Mouse (Mus musculus) right cerebral cortex, postnatal 10 days (tissue): ENCODE data around the gene Hdac4.

Source experiments
- DNase-seq, 2 experiments: peaks; one replicate each; pipeline ENCODE4 v3.0.0; 2021; ENCODE audit warnings: low spot score in 2 of 2

Hdac4 gene

GRCm38 (mm10) chr1:92195360-92196149 lies at the start of gene Hdac4:
TSS of gene Hdac4 (minus strand) at chr1:92195699.
- peak; percentile 50 to 60 for DNase-seq

GRCm38 (mm10) chr1:92243549-92243948 lies 48.0 kb upstream of the Hdac4 start:
- no peak for DNase-seq

DNA sequence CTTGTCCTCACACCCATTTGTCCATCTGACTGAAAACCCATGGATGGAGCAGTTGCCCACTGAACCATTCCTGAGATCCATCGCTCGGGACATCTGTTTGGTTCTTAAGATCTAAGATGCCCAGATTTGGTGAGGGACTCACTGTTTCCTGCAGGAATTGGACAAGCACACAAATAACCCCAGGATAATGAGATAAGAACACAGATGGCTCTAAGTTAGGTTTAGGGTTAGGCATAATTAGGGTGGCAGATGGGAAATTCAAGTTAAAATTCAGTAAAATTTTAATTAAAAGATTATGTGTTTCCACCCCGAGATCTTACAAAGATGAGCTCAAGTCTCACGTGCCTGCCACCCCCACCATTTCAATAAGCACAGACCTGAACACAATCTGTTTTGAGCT lies 44.6 kb upstream of the Hdac4 start:
- no peak for DNase-seq

DNA sequence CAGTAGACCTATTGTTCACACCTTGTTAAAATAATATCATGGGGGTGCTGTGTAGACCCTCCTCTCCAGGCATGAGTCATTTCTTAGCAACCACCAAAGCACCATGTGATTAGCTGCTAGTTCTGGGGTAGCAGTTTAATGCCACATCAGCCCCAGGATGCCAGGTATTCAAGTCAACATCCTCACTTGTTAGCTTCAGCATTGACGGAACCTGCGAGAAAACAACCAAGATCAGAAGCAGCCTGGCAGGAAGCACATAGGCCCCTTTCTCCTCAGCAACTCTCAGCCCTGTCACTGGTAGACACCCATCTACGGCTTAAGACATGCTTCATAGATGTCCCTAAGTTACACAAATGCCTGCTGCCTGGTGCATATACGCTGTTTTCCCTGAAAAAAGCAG lies 40.1 kb upstream of the Hdac4 start:
- no peak for DNase-seq

- DNase-seq = no peak
These were observed 29.8 kb upstream of the Hdac4 start for GRCm38 (mm10) chr1:92225297-92225696.

DNA sequence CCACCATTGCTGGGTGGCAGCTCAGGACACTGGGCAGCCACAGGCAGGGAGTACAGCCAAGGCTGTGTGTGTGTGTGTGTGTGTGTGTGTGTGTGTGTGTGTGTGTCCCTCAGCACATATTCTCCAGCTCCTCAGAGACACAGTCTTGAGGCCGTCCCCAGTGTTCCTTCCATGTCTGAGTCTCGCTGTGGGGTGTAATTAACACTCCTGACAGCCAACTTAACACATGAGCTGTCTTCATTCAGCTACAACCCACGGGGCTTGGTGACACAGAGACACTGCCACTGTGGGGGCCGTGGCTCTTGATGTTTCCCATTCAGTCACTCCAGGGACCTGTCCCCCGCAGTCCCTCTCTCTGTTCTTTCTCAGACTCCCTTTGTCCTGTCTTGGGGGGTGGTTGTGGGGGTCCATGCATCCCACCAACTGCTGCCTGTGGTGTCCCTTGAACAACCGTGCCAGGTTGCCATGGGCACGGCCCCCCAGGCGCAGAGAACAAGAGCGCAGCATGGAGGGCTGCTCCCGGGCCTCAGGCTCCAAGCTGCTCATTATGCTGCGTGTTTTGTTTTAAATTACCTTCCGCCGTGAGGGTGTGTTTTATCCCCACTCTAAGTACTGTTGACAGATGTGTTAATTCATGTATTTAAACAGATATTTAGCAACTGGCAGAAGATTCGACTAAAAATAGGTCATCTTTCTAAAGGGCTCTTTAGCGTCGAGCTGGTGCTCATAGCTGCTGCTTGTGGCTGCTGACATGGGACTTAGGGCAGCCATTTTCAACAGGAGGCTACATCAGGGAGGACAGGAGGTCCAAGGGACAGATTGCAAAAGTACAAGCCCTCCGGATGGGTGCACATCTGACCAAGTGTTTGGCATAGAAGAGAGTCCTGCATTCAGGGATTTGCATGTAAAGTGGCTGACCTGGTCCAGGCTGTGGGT lies 28.7 kb upstream of the Hdac4 start:
- DNase-seq = peak; percentile 49 to 75

DNA sequence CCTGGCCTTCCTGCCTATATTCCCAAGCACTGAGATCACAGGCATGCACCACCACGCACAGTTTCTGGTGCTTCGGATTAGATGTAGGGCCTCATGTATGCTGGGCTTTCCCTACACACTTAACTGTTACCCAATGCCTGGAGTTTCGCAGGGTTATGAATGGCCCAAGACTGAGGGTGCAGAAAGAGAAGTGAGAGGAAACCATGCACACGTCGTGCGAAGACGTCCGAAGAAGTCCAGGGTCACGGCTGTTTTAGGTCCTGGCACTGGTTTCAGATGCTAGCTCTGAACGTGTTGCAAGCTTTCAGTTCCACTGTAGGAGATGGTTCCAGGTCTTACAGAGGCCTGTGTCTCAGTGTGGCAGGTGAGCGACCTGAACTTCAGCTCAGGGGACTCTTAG lies 21.2 kb upstream of the Hdac4 start:
- DNase-seq = no peak

GRCm38 (mm10) chr1:92215996-92216630 lies 20.6 kb upstream of the Hdac4 start:
- DNase-seq = peak; percentile 47 to 54

DNA sequence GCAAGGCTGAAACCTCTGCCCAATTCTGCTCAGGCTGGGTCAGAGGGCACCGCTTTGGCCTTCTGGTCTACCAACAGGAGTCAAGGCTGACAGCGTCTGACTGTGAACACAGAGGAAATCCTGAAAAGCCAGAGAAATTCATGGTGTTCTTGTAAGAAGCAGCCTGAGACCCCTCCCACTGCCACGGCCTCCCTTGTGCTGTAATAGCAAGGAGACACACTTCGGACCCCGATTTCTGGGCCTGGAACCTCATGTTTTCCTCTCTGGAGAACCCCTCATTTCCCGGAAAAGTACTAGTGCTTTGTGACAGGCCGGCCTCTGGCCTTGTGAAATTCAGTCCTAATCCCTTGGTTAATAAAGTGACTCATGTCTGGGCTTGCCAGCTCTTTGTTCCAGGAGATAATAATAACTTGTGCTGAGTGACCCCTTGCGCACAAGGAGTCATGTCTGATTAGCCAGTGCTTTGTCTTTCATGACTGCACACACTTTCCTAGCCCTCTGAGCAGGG lies 19.7 kb upstream of the Hdac4 start:
- no peak for DNase-seq

DNA sequence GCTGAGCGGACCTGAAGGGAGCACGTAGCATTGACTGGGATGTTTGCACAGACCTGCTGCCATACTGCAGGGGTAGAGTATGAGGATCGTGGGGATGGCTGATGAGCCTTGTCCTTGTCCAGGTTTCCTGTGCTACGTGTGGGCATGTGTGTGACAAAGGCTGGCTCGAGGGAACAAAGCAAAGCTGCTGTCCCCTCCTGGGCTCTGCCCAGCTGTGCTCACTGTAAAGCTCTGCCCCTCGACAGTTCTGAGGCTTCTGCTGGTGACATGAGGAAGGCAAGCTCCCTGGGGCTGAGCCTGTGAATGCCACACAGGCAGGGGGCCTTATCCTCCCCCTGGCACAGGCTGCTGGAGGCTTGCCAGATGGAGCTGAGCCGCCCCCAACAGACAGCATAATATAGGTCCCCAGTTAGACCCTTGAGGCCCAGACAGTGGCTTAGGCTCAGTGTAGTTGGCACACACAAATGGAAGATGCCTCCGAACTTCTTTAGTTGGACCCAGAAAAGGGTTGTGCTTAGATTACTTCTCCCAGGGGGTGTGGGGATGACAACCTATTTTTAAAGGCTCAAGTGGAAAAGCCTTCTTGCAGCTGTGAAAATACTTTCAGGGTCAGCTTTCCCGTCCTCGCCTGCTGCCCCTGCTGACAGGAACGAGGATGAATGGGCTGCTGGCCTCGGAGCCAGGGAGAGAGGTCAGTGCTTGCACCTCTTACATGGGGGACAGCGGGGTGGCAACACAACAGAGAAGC lies 16.7 kb upstream of the Hdac4 start:
- DNase-seq = peak; percentile 45 to 46

GRCm38 (mm10) chr1:92202639-92203352 lies 7.3 kb upstream of the Hdac4 start:
- peak in 1 of 2 experiments; percentile 48 for DNase-seq

DNA sequence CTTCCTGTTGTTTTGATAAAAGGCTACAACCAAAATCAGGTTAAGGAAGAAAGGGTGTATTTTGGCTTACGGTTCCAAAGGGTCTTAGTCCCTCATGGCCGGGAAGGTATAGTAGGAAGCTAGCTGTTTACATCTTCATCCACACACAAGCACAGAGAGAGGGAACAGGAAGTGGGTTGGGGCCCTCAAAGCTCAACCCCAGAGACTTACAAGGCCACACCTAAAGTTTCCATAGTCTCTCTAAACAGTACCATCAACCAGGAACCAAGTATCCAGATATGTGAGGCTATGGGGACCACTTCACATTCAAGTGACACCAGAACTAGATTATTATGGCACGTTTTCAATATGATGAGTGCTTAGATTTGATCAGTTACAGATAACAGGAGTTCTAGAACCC lies 5.0 kb downstream of the Hdac4 start:
- DNase-seq = no peak

GRCm38 (mm10) chr1:92187137-92187536 lies 8.4 kb downstream of the Hdac4 start:
- no peak for DNase-seq

- DNase-seq = no peak
These were observed 10.9 kb downstream of the Hdac4 start for GRCm38 (mm10) chr1:92184600-92184999.

- no peak for DNase-seq
These were observed 12.3 kb downstream of the Hdac4 start for GRCm38 (mm10) chr1:92183101-92183790.

DNA sequence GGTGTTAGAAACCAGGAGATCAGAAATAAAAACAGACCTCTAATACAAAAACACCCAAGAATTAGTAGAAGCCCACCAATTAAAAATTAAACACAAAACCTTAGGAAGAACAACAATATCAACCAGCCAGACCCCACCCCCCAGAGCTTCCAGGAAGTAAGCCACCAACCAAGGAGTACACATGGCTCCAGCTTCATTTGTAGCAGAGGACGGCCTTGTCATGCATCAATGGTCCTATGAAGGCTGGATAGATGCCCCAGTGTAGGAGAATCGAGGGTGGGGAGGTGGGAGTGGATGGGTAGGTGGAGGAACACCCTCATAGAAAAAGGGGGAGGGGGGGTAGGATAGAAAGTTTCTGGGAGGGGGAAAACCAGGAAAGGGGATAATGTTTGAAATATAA lies 13.5 kb downstream of the Hdac4 start:
- DNase-seq = no peak

DNA sequence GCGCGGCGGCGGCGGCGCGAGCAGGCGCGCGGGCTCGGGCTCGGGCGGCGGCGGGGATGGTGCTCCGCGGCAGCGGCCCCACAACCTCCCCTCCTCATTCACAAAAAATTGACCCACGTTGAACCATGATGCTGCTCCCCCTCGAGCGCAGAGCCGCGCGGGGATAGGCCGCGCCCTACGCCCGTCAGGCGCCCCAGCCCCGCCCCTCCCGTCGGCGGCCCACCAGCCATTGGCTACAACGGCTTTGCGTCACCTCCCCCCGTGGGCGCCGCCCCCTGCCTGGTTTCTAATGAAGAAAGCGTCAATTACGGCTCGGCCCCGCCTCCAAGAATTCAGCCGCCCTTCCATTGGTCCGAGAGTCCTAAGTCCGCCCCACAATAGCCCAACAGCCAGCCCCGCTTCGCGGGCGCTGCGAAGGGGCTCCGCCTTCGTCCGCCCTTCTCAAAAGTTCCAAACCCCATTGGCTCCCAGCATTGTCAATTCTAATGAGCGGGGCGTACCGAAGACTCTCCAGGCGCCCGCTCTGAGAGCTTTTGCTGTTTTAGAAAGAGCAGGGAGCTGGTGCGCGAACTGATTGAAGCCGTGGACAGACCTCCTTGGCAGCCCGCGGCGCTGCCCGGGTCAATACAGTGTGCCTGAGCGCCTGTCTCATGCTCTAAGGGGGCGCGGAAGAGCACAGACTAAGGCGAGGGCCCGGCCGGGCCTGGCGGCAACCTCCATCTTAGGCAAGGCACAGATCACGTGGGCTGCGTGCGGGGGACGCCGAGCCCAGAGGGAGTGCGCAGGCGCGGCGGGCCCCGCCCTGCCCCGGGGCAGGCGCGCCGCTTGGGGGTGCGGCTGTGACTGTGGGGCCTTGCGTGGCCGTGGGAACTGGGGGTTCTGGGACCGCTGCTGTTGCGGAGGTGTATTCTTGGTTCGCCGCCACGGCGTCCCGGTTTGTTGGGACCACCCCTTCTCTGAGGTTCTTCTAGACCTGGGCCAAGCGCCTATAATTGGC lies 15.1 kb downstream of the Hdac4 start:
- DNase-seq = peak; percentile 100

GRCm38 (mm10) chr1:92179489-92180006 lies 16.0 kb downstream of the Hdac4 start:
- DNase-seq = peak; percentile 62 to 70

DNA sequence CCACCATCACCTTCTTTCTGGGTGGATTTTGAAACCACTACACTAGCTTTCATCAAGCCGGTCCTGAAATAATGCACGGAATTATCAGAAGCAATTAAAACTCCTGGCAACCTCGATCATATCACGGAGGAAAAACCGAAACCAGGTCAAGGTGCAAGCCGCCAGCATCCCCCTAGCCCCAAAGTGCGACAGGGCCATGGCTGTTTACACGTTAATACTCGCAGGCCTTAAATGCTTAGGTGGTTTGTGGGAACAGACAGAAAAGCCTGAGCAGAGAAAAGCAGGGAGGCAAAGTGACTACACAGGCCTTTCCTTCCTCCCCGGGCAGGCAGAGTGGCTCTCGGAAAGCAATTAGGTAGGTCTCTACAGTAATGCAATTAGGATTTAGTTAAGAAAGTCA lies 16.4 kb downstream of the Hdac4 start:
- DNase-seq = no peak
